In the genomic region with DNA sequence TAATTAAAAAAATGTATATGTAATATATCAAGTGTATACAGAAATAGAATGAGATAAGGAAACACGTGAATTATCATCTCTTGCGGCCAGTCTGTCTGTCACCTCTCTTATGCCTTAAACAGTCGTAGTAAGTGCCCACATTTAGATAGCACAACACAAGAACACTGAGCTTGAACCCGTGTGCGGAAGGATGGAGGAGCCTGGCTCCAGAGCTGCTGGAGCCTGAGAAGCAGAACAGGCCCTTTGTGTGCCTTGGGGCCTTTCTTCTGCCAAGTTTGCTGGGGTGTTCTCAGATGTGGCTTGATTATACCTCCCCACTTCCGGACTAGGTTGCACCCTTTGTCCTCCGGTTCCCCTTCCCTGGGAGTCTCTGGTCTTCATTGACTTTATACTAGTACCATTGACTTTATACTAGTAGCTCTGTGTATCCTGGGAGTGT, we compare ENCODE assay signal across 8 mouse cellular contexts. TPM values are rescaled to one million over a fixed set of nuclear protein-coding genes. Genes with fewer than 3 reads are reported as not detected.
DNase-seq lines count a peak whose midpoint lies in the region; ATAC-seq and TF ChIP-seq lines count a peak whose summit lies in the region.

No protein-coding gene starts in this region.

- no peak for TF ChIP-seq CTCF in E14TG2a.4 (conservative IDR thresholded peaks at IDR 0.05; ENCODE audit: low read length)
- no peak for TF ChIP-seq CTCF in embryonic fibroblast, embryonic 13.5 days (IDR thresholded peaks at IDR 0.05; ENCODE audit: borderline replicate concordance, insufficient read depth, low read length)

- 15% methylated on average over 7 of the region's 7 CpGs for WGBS in liver, embryonic 12.5 days (ENCODE audit: insufficient replicate concordance)

- no peaks in the 10 kb centered on the region for H3K9me3 ChIP-seq in E14TG2a.4 (ENCODE audit: low read length)
- no peaks in the 10 kb centered on the region for H3K9me3 ChIP-seq in liver, embryonic 12.5 days (replicated peaks)

- H3K4me1 ChIP-seq in E14TG2a.4 (replicated peaks; ENCODE audit: low read depth, low read length): peaks cover 34% of the 10 kb centered on the region
- H3K4me1 ChIP-seq in embryonic fibroblast, embryonic 13.5 days (ENCODE audit: control insufficient read depth, insufficient read depth, low read length): peaks cover 12% of the 10 kb centered on the region; the same call in 1 of the 2 replicates
- peaks cover 64% of the 10 kb centered on the region for H3K4me1 ChIP-seq in liver, embryonic 12.5 days

- peak overlapping the region; percentile 57 for H3K9ac ChIP-seq in liver, embryonic 12.5 days

- peak; percentile 60 for ATAC-seq in liver, embryonic 12.5 days

- peak overlapping the region; percentile 28 for H3K27ac ChIP-seq in embryonic fibroblast, embryonic 13.5 days (ENCODE audit: insufficient read depth, low read length)
- H3K27ac ChIP-seq in liver, embryonic 12.5 days: peak overlapping the region; percentile 75

- TF ChIP-seq POLR2A in embryonic fibroblast, embryonic 13.5 days (IDR thresholded peaks at IDR 0.05; ENCODE audit: low read depth, low read length): 0 out of 2 replicates have a peak, but pooled peaks have one; percentile 28

- peaks cover 9% of the 10 kb centered on the region for H3K36me3 ChIP-seq in E14TG2a.4 (ENCODE audit: insufficient read depth, low read length)
- peaks cover 16% of the 10 kb centered on the region for H3K36me3 ChIP-seq in liver, embryonic 12.5 days

- peak overlapping the region; percentile 69 for H3K4me2 ChIP-seq in liver, embryonic 12.5 days

- H3K4me3 ChIP-seq in E14TG2a.4 (replicated peaks; ENCODE audit: low read length): peak overlapping the region; percentile 66
- H3K4me3 ChIP-seq in embryonic fibroblast, embryonic 13.5 days (ENCODE audit: insufficient read depth, low read length): no peak overlapping the region
- peak overlapping the region; percentile 34 for H3K4me3 ChIP-seq in liver, embryonic 12.5 days

- peak; percentile 49 for DNase-seq in B cell, adult 2 months
- peak; percentile 43 for DNase-seq in heart, postnatal 4 days
- DNase-seq in naive thymus-derived CD4-positive, alpha-beta T cell, adult 2 months (ENCODE audit: low read depth): peak; percentile 83
- DNase-seq in frontal cortex, postnatal 36 days (ENCODE audit: low spot score in 2 of 2): no peak
- DNase-seq in layer of hippocampus, adult 8-10 months (ENCODE audit: low spot score in 2 of 2): no peak

- no peaks in the 10 kb centered on the region for H3K27me3 ChIP-seq in E14TG2a.4 (ENCODE audit: insufficient read depth, low read length)
- H3K27me3 ChIP-seq in liver, embryonic 12.5 days (replicated peaks): no peaks in the 10 kb centered on the region

RNA-seq across cellular contexts. Expression of a gene that starts 25.8 kb away (rescaled TPM):
- 68.6 and 75.8 TPM in 2 replicates for polyA plus RNA-seq in embryonic fibroblast, embryonic 13.5 days (2011; ENCODE audit: insufficient read length, low read depth, missing spikeins)
- total RNA-seq in heart, postnatal 4 days (2021): 100 to 1,000 TPM; 107 to 108 TPM
- polyA plus RNA-seq in liver, embryonic 12.5 days (2016; fragmentation: Nextera tagmentation; extraction: Ambion mirVana): 23.2 and 24.8 TPM in 2 replicates
- 100 to 1,000 TPM in 1 of 4 experiments, 10 to 100 TPM in 3; 90.9 to 100 (median 97.0) TPM for total RNA-seq in layer of hippocampus, adult 8-10 months (2022)

Comparison
In these comparisons a context has a peak if more than half of its experiments do, and no peak if none do; other contexts are left out.
1. DNase-seq: peak in B cell, adult 2 months (2 of 2), heart, postnatal 4 days (single experiment) and naive thymus-derived CD4-positive, alpha-beta T cell, adult 2 months (single experiment); none in frontal cortex, postnatal 36 days (0 of 2) and layer of hippocampus, adult 8-10 months (0 of 2).